Mouse (Mus musculus): ENCODE data around the gene Dnajc5g.
A peak's percentile ranks its signal among the peaks of the same experiment; 100 is the strongest.

The Dnajc5g gene

GRCm38 (mm10) chr5:31105814-31106335 lies at the start of gene Dnajc5g:
TSS of gene Dnajc5g (plus strand) at chr5:31106285.
- no peak for DNase-seq (ENCODE audit: low spot score in 2 of 2)

GRCm38 (mm10) chr5:31069810-31070209 lies 36.3 kb upstream of the Dnajc5g start:
- no peak for DNase-seq (ENCODE audit: low spot score in 2 of 2)

DNA sequence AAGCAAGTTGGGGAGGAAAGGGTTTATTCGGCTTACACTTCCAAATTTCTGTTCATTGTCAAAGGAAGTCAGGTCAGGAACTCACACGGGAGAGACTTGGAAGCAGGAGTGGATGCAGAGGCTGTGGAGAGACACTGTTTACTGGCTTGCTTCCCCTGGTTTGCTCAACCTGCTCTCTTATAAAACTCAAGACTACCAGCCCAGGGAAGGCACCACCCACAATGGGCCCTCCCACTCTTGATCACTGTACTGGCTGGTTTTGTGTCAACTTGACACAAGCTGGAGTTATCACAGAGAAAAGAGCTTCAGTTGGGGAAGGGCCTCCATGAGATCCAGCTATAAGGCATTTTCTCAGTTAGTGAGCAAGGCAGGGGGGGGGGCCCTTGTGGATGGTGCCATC lies 35.0 kb upstream of the Dnajc5g start:
- DNase-seq (ENCODE audit: low spot score in 2 of 2), result no peak

GRCm38 (mm10) chr5:31071821-31072220 lies 34.3 kb upstream of the Dnajc5g start:
- no peak for DNase-seq (ENCODE audit: low spot score in 2 of 2)

GRCm38 (mm10) chr5:31073176-31073575 lies 32.9 kb upstream of the Dnajc5g start:
- no peak for DNase-seq (ENCODE audit: low spot score in 2 of 2)

DNA sequence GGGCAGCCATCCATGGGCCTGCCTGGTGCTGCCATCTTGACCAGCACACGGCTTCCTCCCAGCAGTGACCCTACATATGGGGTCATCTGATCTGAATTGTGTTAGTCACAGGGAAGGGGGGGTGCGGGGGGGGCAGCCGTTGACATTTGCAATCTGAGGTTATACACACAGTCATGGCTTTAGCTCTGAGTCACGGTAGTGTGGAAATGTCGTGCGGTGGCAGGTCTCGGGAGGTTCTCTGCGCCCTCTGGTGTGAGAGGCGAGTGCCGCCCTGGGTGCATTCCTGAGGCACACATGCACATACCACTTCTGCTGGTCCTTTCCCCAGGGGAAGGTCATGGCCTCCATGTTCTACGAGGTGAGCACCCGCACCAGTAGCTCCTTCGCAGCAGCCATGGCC lies 29.7 kb upstream of the Dnajc5g start:
- DNase-seq (ENCODE audit: low spot score in 2 of 2), result no peak

DNA sequence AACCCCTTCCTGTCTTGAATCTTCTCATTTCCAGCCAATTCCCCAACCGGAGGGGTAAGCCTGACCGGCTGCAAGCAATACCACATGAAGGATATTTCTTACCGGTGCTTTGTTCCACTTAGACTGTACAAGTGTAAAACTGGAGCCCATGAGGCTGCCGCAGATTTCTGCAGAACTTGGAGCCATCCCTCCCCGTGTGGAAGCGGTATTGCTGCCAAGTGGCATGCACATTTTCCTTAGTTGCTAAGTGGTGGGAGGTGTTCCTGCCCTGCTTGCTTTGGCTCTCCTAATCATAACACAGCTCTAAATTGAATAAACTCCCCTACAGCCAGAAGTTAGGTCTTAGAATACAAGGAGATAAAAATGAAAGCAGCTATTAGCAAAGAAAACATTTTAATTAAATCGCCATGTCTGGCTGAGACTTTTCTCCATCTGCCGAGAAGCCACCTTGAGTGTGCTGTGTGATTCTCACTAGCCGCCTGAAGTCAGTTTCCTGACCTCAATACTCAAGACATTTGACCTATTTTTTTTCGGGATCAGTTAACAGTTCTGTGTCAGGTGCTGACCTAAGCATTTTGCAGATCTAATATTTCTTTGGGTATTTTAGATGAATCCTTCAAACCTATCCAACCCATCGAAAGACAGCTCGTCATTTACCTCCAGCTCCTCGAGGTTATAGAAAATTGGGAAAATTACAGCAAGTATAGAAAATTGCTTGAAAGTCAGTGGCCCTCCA lies 25.9 kb upstream of the Dnajc5g start:
- DNase-seq (ENCODE audit: low spot score in 2 of 2), result peak; percentile 64 to 79

DNA sequence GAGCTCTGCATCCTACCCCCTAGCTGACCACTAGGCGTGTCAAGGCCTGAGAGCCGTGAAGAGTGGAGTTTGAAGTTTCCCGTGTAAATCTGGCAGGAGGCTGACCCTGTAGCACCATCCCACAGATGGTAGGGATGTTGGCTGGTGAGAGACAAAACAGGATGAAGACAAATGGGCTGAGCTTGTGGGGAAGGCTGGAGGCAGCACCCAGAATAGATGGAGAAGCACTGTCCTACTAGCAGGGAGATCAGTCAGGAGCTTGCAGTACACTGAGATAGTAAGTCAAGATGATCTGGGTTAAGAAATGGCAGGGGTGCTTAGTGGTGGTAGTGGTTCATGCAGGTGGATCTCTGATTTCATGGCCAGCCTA lies 25.3 kb upstream of the Dnajc5g start:
- no peak for DNase-seq (ENCODE audit: low spot score in 2 of 2)

- DNase-seq (ENCODE audit: low spot score in 2 of 2), result no peak
Measured at GRCm38 (mm10) chr5:31081386-31081785, 24.7 kb upstream of the Dnajc5g start.

GRCm38 (mm10) chr5:31082355-31082754 lies 23.7 kb upstream of the Dnajc5g start:
- DNase-seq (ENCODE audit: low spot score in 2 of 2), result no peak

DNA sequence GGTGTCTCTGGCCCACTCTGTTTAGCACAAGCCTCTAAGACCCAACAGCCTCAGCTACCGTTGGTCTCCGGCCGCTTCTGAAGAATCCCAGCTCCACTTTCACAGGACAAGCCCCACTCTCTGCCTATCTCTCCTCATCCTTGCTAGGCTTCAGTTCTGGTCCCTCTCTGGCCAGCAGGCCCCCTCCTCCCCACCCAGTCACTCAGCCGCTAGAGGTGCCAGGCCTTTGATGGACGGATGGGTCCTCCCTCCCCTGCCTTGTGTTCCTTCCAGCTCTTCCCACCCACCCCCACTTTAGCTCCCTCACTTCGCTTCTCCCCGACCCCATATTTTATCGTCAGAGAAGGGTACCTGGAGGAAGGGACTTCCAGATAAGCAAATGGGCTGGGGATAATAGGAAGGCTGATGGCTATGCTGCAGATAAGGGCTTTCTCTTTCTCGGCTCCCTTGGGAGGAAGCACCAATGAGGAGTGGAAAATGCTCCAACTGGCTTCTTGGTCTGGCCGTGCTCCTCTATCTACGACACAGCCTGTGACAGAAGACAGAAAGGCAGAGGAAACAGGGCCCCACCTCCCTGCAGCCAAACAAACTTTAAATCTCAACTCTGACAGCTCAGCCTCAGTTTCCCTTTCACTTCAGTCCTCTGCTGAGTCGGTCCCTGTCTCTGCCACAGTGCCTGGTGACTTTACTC lies 23.0 kb upstream of the Dnajc5g start:
- DNase-seq (ENCODE audit: low spot score in 2 of 2), result no peak

DNA sequence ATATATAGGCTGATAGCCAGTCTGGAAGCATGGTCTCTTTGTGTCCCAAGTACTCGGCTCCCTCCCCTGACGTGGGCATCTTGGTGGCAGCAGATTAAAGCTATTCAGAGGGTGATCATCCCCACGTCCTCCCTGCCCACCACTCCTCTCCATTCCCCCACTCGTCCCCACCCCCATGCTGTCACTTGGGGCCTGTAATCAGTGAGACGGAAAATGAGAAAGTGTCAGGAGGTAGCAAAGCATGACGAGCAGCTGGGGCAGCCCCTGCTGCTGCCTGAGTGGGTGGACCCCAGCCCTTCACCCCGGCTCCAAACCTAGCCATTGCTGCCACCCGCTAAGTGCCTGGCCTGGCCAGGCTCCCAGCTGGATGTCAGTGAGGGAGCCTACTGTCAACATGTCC lies 22.1 kb upstream of the Dnajc5g start:
- no peak for DNase-seq (ENCODE audit: low spot score in 2 of 2)

DNA sequence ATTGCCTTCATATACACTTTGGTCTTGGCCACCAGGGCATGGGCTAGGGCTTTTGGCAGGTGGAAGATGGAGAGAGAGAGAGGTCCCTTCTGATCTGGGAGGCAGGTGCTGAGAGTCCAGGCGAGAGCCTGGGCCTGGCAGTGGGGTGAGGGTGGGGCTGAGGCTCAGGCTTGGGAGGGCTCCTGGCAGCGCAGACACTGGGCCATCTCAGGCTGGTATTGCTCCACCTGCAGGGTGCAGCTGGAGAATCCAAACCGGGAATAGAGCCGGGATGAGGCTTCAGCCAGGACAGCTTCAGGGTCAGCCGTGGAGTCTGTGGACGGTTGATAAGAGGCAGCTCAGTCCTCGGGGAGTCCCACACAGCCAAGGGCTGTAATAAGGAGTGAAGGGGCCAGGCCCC lies 19.5 kb upstream of the Dnajc5g start:
- no peak for DNase-seq (ENCODE audit: low spot score in 2 of 2)

DNA sequence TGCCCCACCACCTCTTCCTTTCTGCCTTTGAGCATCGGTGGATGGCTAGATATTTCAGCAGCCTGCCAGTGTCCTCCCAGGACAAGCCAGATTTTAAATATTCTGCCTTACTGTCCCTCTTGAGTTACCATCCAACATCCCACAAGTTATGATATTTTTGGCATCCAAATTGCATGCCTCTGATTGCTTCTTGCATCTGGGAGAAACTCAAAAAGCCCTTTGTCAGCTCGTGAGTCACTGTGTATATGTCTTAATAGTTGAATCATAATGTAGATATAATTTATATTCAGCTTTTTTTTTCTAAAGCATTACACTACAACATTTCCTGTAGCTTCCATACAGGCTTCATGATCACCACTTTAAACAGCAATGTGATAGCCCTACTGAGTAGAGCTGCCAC lies 19.0 kb upstream of the Dnajc5g start:
- DNase-seq (ENCODE audit: low spot score in 2 of 2), result no peak

GRCm38 (mm10) chr5:31092231-31092975 lies 13.7 kb upstream of the Dnajc5g start:
- DNase-seq (ENCODE audit: low spot score in 2 of 2), result peak in 1 of 2 experiments; percentile 56

DNA sequence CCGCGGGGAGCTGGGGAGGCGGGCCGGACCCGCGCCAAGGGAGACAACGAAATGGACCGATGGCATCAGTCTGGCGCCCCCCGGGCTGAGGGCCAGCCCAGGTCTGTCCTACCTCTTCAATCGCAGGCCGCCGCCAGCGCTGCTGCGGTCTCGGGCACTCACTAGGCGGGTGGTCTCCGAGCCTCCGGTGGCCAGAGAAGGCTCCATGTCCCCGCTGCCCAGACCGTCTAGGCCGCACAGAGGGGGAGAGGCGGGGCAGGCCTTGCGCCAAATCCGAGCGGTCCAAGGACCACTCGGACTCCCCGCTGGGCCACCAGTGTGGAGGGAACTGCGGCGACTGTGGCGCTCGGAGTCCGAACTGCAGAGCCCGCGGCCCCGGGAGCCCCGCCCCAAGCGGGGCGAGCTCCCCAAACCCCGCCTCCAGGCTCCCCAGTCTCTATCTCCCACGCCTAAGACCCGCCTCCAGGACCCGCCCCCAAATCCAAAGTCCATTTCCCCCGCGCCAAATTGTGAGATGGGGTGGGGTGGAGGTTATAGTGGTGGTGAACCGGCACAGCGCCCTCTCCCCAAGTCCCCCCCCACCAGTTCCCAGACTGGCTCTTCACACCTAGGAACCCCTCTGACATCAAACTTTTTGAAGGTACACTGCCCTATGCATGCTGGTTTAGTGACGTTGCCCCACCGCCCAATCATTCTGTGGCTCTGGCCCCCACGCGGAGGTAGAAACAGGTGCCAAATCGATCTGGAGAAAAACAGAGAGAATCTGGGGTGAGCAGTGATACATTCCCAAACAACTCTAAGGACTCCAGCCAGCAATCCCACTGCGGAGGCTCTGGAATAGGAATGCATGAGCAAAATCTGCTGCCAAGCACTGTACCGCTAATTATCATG lies 12.7 kb upstream of the Dnajc5g start:
- DNase-seq (ENCODE audit: low spot score in 2 of 2), result peak in 1 of 2 experiments; percentile 56

DNA sequence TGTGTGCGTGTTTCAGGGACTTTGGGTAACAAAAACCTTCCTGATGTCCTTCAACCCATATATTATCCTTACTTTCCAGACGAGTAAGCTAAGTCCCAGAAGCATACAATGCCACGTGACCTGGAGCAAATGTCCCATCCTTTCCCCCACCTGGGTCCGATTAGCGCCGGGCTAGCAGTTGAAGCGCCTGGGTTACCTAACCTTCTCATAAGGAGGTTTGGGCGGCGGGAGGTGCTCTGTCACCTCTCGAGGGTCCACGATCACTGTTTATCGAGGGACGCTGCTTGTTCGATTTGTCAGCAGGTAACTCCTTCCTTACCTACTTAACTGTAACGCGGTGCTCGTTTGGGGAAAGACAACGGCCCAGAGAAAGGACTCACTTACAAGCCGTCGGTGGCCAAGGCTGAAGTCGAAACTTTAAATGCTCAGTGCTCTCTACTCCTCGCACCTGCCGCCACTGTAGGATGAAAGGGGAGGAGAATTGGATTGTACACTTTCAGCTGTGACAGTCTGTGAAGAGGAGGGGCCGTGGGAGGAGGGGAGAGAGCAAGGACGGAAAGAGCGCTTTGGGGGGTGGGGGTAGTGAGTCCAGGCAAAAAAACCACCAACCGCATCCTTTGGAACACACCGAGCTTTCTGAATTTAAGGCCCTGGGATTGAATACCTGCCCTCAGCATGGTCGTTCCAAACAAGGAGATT lies 11.8 kb upstream of the Dnajc5g start:
- DNase-seq (ENCODE audit: low spot score in 2 of 2), result no peak

GRCm38 (mm10) chr5:31094799-31095691 lies 11.0 kb upstream of the Dnajc5g start:
- peak in 1 of 2 experiments; percentile 68 for DNase-seq (ENCODE audit: low spot score in 2 of 2)

DNA sequence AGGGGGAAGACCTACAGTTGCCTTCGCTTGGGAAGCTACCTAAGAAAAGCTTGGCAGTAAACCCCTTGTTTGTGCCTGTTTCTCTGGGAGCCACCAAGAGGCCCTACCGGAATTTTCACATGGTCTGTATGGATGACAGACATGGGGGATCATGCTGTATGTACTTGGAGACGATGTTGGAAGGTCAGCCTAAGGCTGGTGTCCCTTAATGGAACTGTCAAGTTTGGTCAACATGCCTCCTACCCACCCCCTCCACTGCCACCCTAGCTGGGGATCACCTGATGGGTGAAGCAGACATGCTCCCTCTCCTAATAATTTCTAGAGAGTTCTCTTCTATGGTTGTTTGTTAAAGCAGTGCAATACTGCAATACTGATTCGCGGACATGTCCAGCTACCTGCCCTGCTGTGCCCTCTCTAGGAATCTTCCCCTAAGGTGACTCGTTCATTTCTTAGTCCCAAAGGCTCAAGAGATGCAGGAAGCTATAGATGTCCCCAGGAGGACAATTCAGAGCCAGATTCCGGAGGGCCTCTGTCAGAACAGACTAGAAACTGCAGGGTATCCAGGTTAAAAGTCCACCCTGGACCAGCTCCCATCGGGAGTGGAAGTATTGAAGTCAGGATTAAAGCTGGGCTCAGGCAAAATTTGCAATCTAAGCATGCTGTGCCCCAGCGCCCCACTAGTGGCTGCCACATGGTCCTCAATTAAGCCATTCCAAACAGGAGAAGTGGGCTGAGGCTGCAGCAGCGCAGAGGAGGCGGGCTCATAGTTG lies 10.2 kb upstream of the Dnajc5g start:
- DNase-seq (ENCODE audit: low spot score in 2 of 2), result no peak
